Mouse (Mus musculus) myocyte (in vitro differentiated cells): ENCODE results near the gene Slc39a10. TPM values are rescaled to one million over a fixed set of nuclear protein-coding genes. Genes with fewer than 3 reads are reported as not detected.

ENCODE experiments used
- H3K27me3 ChIP-seq: one replicate; pipeline ENCODE4 v1.6.1; 2011; ENCODE audit not compliant: control insufficient read depth, insufficient read depth, insufficient read length
- H3K36me3 ChIP-seq: one replicate; pipeline ENCODE4 v1.6.1; 2011; ENCODE audit not compliant: control insufficient read depth, insufficient read depth
- H3K4me2 ChIP-seq: one replicate; pipeline ENCODE4 v1.6.1; 2011; ENCODE audit warnings: low read depth, control low read depth
- H3K4me3 ChIP-seq: one replicate; pipeline ENCODE4 v1.5.1; 2011; ENCODE audit warnings: mild to moderate bottlenecking, control low read depth, moderate library complexity
- H3K79me2 ChIP-seq: one replicate; pipeline ENCODE4 v1.6.1; 2011; ENCODE audit not compliant: control insufficient read depth, insufficient read depth
- H3ac ChIP-seq: one replicate; pipeline ENCODE4 v1.6.1; 2011; ENCODE audit not compliant: control insufficient read depth, insufficient read length
- CEBPB ChIP-seq: IDR thresholded peaks from 2 replicates; pipeline ENCODE4 v1.6.1; 2011; ENCODE audit warnings: mild to moderate bottlenecking, moderate library complexity; ENCODE audit not compliant: poor library complexity, insufficient read depth, severe bottlenecking
- E2F4 ChIP-seq: IDR thresholded peaks from one replicate; pipeline ENCODE4 v1.6.1; 2011; ENCODE audit warnings: mild to moderate bottlenecking, control low read depth, moderate library complexity; ENCODE audit not compliant: insufficient read depth
- MAX ChIP-seq: IDR thresholded peaks from one replicate; pipeline ENCODE4 v1.6.1; 2011; ENCODE audit warnings: low read depth, mild to moderate bottlenecking, control low read depth
- MYOD1 ChIP-seq, 3 experiments: IDR thresholded peaks; one replicate each; pipeline ENCODE4 v1.6.1; 2011; ENCODE audit warnings: control low read depth in 2 of 3, low read depth in 2 of 3, mild to moderate bottlenecking in 2 of 3, moderate library complexity in 1 of 3; ENCODE audit not compliant: insufficient read length in 2 of 3, control insufficient read depth in 1 of 3
- MYOG ChIP-seq, 3 experiments: IDR thresholded peaks; one replicate each; pipeline ENCODE4 v1.6.1; 2011; ENCODE audit warnings: control low read depth in 2 of 3, low read depth in 2 of 3, mild to moderate bottlenecking in 2 of 3; ENCODE audit not compliant: insufficient read length in 2 of 3, control insufficient read depth in 1 of 3, insufficient read depth in 1 of 3
- POLR2A ChIP-seq: IDR thresholded peaks from one replicate; pipeline ENCODE4 v1.6.1; 2011; ENCODE audit warnings: low read depth, mild to moderate bottlenecking, control low read depth, moderate library complexity; ENCODE audit not compliant: insufficient read length
- POLR2AphosphoS2 ChIP-seq: IDR thresholded peaks from one replicate; pipeline ENCODE4 v1.6.1; 2011; ENCODE audit warnings: low read depth, control low read depth; ENCODE audit not compliant: insufficient read length
- REST ChIP-seq: IDR thresholded peaks from one replicate; pipeline ENCODE4 v1.6.1; 2011; ENCODE audit warnings: mild to moderate bottlenecking, control low read depth, moderate library complexity; ENCODE audit not compliant: insufficient read depth, insufficient read length
- SRF ChIP-seq: IDR thresholded peaks from one replicate; pipeline ENCODE4 v1.6.1; 2011; ENCODE audit warnings: low read depth; ENCODE audit not compliant: control insufficient read depth, insufficient read length
- TCF12 ChIP-seq: IDR thresholded peaks from one replicate; pipeline ENCODE4 v1.6.1; 2011; ENCODE audit warnings: mild to moderate bottlenecking, control low read depth; ENCODE audit not compliant: poor library complexity, insufficient read depth, severe bottlenecking
- TCF3 ChIP-seq: IDR thresholded peaks from one replicate; pipeline ENCODE4 v1.6.1; 2011; ENCODE audit warnings: low read depth, control low read depth; ENCODE audit not compliant: insufficient read length
- USF1 ChIP-seq: IDR thresholded peaks from one replicate; pipeline ENCODE4 v1.6.1; 2011; ENCODE audit warnings: low read depth, mild to moderate bottlenecking, control low read depth, moderate library complexity
- polyA plus RNA-seq: library from polyadenylated mRNA; unstranded; fragments of >200 nt; fragmentation: generic; extraction: Trizol; gene quantifications from one replicate; pipeline ENCODE4 v1.2.1, GENCODE M21; 2012; ENCODE audit warnings: missing spikeins

Gene Slc39a10
- polyA plus RNA-seq, 1 experiment: 2.3 TPM

- no peaks in the 10 kb centered on the region for H3K79me2 ChIP-seq
These were observed 12.7 kb downstream of the Slc39a10 start for GRCm38 (mm10) chr1:46879951-46880350.

GRCm38 (mm10) chr1:46873770-46874169, 18.9 kb downstream of the Slc39a10 start:
- no peak overlapping the region for H3K4me3 ChIP-seq
- H3K36me3 ChIP-seq: no peaks in the 10 kb centered on the region
- H3K4me2 ChIP-seq: peak overlapping the region; percentile 14
- H3K27me3 ChIP-seq: no peaks in the 10 kb centered on the region
- TF ChIP-seq POLR2AphosphoS2 (no peak), REST (no peak), E2F4 (no peak), USF1 (no peak), SRF (no peak), TCF12 (no peak), MYOD1 (IDR thresholded peaks at IDR 0.05; ENCODE audit: control insufficient read depth in 1 of 3, insufficient read length in 2 of 3, low read depth in 2 of 3) (no peak), TCF3 (no peak), MAX (no peak), MYOG (IDR thresholded peaks at IDR 0.05; ENCODE audit: control insufficient read depth in 1 of 3, insufficient read depth in 1 of 3, insufficient read length in 2 of 3, low read depth in 2 of 3) (no peak), CEBPB (no peak), POLR2A (no peak)
- no peak overlapping the region for H3ac ChIP-seq
- no peaks in the 10 kb centered on the region for H3K79me2 ChIP-seq

More at GRCm38 (mm10) chr1:46879951-46880350, 12.7 kb downstream of the Slc39a10 start:
- no peak overlapping the region for H3K4me3 ChIP-seq
- TF ChIP-seq MYOD1 (IDR thresholded peaks at IDR 0.05; ENCODE audit: control insufficient read depth in 1 of 3, insufficient read length in 2 of 3, low read depth in 2 of 3) (no peak), POLR2A (no peak), POLR2AphosphoS2 (no peak)
- no peaks in the 10 kb centered on the region for H3K36me3 ChIP-seq
- no peak overlapping the region for H3K4me2 ChIP-seq
- no peak overlapping the region for H3ac ChIP-seq
- H3K27me3 ChIP-seq: no peaks in the 10 kb centered on the region

- TF ChIP-seq MYOG (IDR thresholded peaks at IDR 0.05; ENCODE audit: control insufficient read depth in 1 of 3, insufficient read depth in 1 of 3, insufficient read length in 2 of 3, low read depth in 2 of 3) (no peak), MYOD1 (IDR thresholded peaks at IDR 0.05; ENCODE audit: control insufficient read depth in 1 of 3, insufficient read length in 2 of 3, low read depth in 2 of 3) (no peak), CEBPB (peak; percentile 49; the same call in 1 of the 2 replicates), POLR2A (no peak)
- Histone ChIP-seq H3K27me3 (no peaks in the 10 kb centered on the region), H3K79me2 (no peaks in the 10 kb centered on the region), H3K4me2 (no peak overlapping the region), H3ac (no peak overlapping the region), H3K36me3 (no peaks in the 10 kb centered on the region), H3K4me3 (no peak overlapping the region)
These were observed 22.9 kb downstream of the Slc39a10 start for GRCm38 (mm10) chr1:46869788-46870187.

- Histone ChIP-seq H3ac (no peak overlapping the region), H3K79me2 (no peaks in the 10 kb centered on the region)
- TF ChIP-seq MYOD1 (IDR thresholded peaks at IDR 0.05; ENCODE audit: control insufficient read depth in 1 of 3, insufficient read length in 2 of 3, low read depth in 2 of 3): no peak
- no peak for TF ChIP-seq MYOG (IDR thresholded peaks at IDR 0.05; ENCODE audit: control insufficient read depth in 1 of 3, insufficient read depth in 1 of 3, insufficient read length in 2 of 3, low read depth in 2 of 3)
- no peak for TF ChIP-seq TCF3
These were observed 28.3 kb downstream of the Slc39a10 start for GRCm38 (mm10) chr1:46864175-46864885.

GRCm38 (mm10) chr1:46863434-46863833, 29.2 kb downstream of the Slc39a10 start:
- no peak overlapping the region for H3ac ChIP-seq
- H3K36me3 ChIP-seq: no peaks in the 10 kb centered on the region

More at GRCm38 (mm10) chr1:46864175-46864885, 28.3 kb downstream of the Slc39a10 start:
- Histone ChIP-seq H3K27me3 (no peaks in the 10 kb centered on the region), H3K4me3 (no peak overlapping the region), H3K4me2 (peak overlapping the region; percentile 55), H3K36me3 (no peaks in the 10 kb centered on the region)

More at GRCm38 (mm10) chr1:46863434-46863833, 29.2 kb downstream of the Slc39a10 start:
- TF ChIP-seq CEBPB (no peak), REST (no peak), MYOG (IDR thresholded peaks at IDR 0.05; ENCODE audit: control insufficient read depth in 1 of 3, insufficient read depth in 1 of 3, insufficient read length in 2 of 3, low read depth in 2 of 3) (no peak), SRF (no peak), TCF12 (no peak), POLR2A (no peak), TCF3 (no peak), MYOD1 (IDR thresholded peaks at IDR 0.05; ENCODE audit: control insufficient read depth in 1 of 3, insufficient read length in 2 of 3, low read depth in 2 of 3) (no peak)
- Histone ChIP-seq H3K4me2 (peak overlapping the region; percentile 55), H3K79me2 (no peaks in the 10 kb centered on the region), H3K4me3 (no peak overlapping the region), H3K27me3 (no peaks in the 10 kb centered on the region)
